Mouse (Mus musculus) liver, embryonic 14.5 days (tissue): ENCODE results near the gene Klhdc7b. TPM values are rescaled to one million over a fixed set of nuclear protein-coding genes. Genes with fewer than 3 reads are reported as not detected.

Experiments
- ATAC-seq: fragments of 200-750 bp; cut with Nextera tagmentation; 2 replicates; pipeline ENCODE4 v1.8.0; 2017; ENCODE audit warnings: moderate number of reproducible peaks, mild to moderate bottlenecking, moderate library complexity; ENCODE audit not compliant: insufficient read depth
- DNase-seq, 3 experiments: peaks; one replicate each; pipeline ENCODE4 v3.0.0-alpha.2; 2012 to 2013; ENCODE audit warnings: low read depth in 3 of 3, low spot score in 3 of 3
- H3K27ac ChIP-seq: fragments of 300-500 bp; sonication (generic); 2 replicates; pipeline ENCODE4 v1.5.1; 2014; ENCODE audit warnings: moderate library complexity, mild to moderate bottlenecking, control low read depth, inconsistent platforms
- H3K27me3 ChIP-seq: fragments of 300-500 bp; sonication (generic); 2 replicates; pipeline ENCODE4 v1.6.1; 2014; ENCODE audit warnings: mild to moderate bottlenecking, low read length, moderate library complexity; ENCODE audit not compliant: control insufficient read depth, insufficient read depth
- H3K36me3 ChIP-seq: fragments of 300-500 bp; sonication (generic); replicated peaks from 2 replicates; pipeline ENCODE4 v1.6.1; 2014; ENCODE audit warnings: low read depth; ENCODE audit not compliant: control insufficient read depth, insufficient read depth
- H3K4me1 ChIP-seq, 2 experiments: fragments of 200-500 bp in 1 of 2; fragments of 300-500 bp in 1 of 2; sonication (generic) in 1 of 2; replicated peaks; 2 replicates each; pipeline ENCODE4 v1.6.1; 2012 to 2014; ENCODE audit warnings: antibody characterized with exemption in 1 of 2, inconsistent platforms in 1 of 2, low read length in 1 of 2; ENCODE audit not compliant: control insufficient read depth in 2 of 2, insufficient read depth in 2 of 2
- H3K4me2 ChIP-seq: fragments of 300-500 bp; sonication (generic); 2 replicates; pipeline ENCODE4 v1.6.1; 2014; ENCODE audit warnings: low read depth, mild to moderate bottlenecking, control low read depth, moderate library complexity
- H3K4me3 ChIP-seq, 2 experiments: fragments of 200-500 bp in 1 of 2; fragments of 300-500 bp in 1 of 2; sonication (generic) in 1 of 2; 2 replicates each; pipeline ENCODE4 v1.5.1; 2012 to 2014; ENCODE audit warnings: low read depth in 2 of 2, low read length in 2 of 2, mild to moderate bottlenecking in 2 of 2, control low read depth in 1 of 2, inconsistent platforms in 1 of 2, moderate library complexity in 1 of 2; ENCODE audit not compliant: insufficient read depth in 1 of 2
- H3K9ac ChIP-seq: fragments of 300-500 bp; sonication (generic); replicated peaks from 2 replicates; pipeline ENCODE4 v1.6.1; 2014; ENCODE audit warnings: mild to moderate bottlenecking, control low read depth, moderate library complexity
- H3K9me3 ChIP-seq: fragments of 300-500 bp; sonication (generic); 2 replicates; pipeline ENCODE4 v1.6.1; 2016; ENCODE audit warnings: low read length, mixed read lengths; ENCODE audit not compliant: control insufficient read depth
- CTCF ChIP-seq: IDR thresholded peaks from 2 replicates; pipeline ENCODE4 v1.5.1; 2016; ENCODE audit warnings: antibody characterized with exemption, low read depth, control low read depth
- EP300 ChIP-seq: IDR thresholded peaks from 2 replicates; pipeline ENCODE4 v1.6.1; 2016; ENCODE audit warnings: antibody characterized with exemption, low read depth
- WGBS: fragments of 180-500 bp; shearing (Covaris S2); extraction: QIAGEN DNeasy Blood & Tissue Kit; methylation state at CpG from one replicate; pipeline ENCODE4 v1.1.7; 2014; ENCODE audit not compliant: insufficient replicate concordance; 5-methylcytosine and 5-hydroxymethylcytosine counted together
- polyA plus RNA-seq, 2 experiments: library from polyadenylated mRNA; depleted of rRNA in 1 of 2; stranded (reverse) in 1 of 2; unstranded in 1 of 2; fragments of >200 nt; fragmentation: Nextera tagmentation in 1 of 2; extraction: Ambion mirVana in 1 of 2; gene quantifications; 2 replicates each; pipeline versions ENCODE4 v1.2.1 to v1.2.3; 2012 to 2014

Gene Klhdc7b
- polyA plus RNA-seq, 2 experiments, result not detected

DNA sequence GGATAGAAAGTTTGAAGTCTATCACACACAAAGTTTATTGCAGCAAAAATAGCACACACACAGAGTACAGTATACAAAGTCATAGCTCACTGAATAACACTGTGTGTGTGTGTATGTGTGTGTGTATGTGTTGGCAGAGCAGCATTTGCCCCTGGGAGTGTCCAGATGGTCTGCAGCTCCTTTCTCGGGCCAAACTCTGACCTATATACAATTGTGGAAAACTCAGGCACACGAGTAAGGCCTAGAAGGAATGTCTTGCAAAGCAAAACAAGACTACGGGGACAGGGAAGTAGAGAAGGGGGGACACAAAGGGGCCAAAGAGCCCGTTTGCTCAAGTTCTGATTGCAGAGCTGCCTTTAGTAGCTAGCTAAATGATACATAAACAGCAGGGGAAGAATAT lies 48.2 kb downstream of the Klhdc7b start:
- Histone ChIP-seq H3K9me3 (no peaks in the 10 kb centered on the region), H3K4me1 (peaks cover 3 to 12% of the 10 kb centered on the region in 2 experiments; a peak in 3 of 4 replicates), H3K4me3 (no peak overlapping the region), H3K27ac (no peak overlapping the region), H3K9ac (no peak overlapping the region), H3K4me2 (no peak overlapping the region), H3K27me3 (no peaks in the 10 kb centered on the region), H3K36me3 (no peaks in the 10 kb centered on the region; the same call in 1 of the 2 replicates)
- no peak for TF ChIP-seq EP300
- TF ChIP-seq CTCF, result no peak
- no peak for ATAC-seq
- no peak for DNase-seq
- WGBS, result 68% methylated on average over 4 of the region's 4 CpGs

GRCm38 (mm10) chr15:89434136-89434535 lies 49.4 kb downstream of the Klhdc7b start:
- Histone ChIP-seq H3K27ac (no peak overlapping the region), H3K4me3 (no peak overlapping the region), H3K27me3 (no peaks in the 10 kb centered on the region), H3K9ac (no peak overlapping the region), H3K4me1 (peaks cover 0 to 8% of the 10 kb centered on the region in 2 experiments; a peak in 2 of 4 replicates), H3K4me2 (no peak overlapping the region), H3K9me3 (no peaks in the 10 kb centered on the region), H3K36me3 (no peaks in the 10 kb centered on the region)
- ATAC-seq (no peak), DNase-seq (no peak)
- 43% methylated on average over 3 of the region's 3 CpGs for WGBS
- TF ChIP-seq EP300 (no peak), CTCF (no peak)

DNA sequence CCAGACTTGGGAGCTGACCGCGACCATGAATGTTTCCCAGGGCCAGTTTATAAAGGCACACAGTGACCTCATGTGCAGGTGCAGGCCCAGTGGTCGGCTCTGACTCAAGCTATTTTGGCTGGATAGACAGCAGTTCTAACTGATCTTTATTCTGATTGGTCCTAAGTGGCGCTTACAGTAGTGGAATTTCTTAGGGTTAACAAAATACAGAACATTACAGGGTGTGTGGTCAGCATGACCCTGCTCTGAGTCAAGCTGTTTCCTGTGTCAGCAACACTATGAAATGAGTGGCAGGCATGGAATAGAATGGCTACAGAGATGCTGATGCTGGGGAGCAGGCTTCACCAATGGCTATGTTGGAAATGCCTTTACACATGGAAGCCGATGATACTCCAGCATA lies 51.2 kb downstream of the Klhdc7b start:
- no peaks in the 10 kb centered on the region for H3K27me3 ChIP-seq
- ATAC-seq (no peak), DNase-seq (no peak)
- H3K4me2 ChIP-seq, result no peak overlapping the region
- TF ChIP-seq EP300 (no peak), CTCF (no peak)
- no peak overlapping the region for H3K9ac ChIP-seq
- 65% methylated on average over 5 of the region's 5 CpGs for WGBS
- H3K4me3 ChIP-seq, result no peak overlapping the region
- peaks cover 0 to 4% of the 10 kb centered on the region in 2 experiments; a peak in 2 of 4 replicates for H3K4me1 ChIP-seq
- no peaks in the 10 kb centered on the region for H3K9me3 ChIP-seq
- no peak overlapping the region for H3K27ac ChIP-seq
- H3K36me3 ChIP-seq, result no peaks in the 10 kb centered on the region

Other genes starting within 250 kb of the Klhdc7b start
- gene Mapk12, start 244.2 kb upstream of the Klhdc7b start, polyA plus RNA-seq (2012; rRNA removed), result 1.7 and 1.8 TPM in 2 replicates
- 1.1 TPM in 2 replicates for gene Mapk12, start 244.2 kb upstream of the Klhdc7b start, polyA plus RNA-seq (2014; fragmentation: Nextera tagmentation; extraction: Ambion mirVana)
- 0.84 TPM in 2 replicates for gene Mapk11, start 235.3 kb upstream of the Klhdc7b start, polyA plus RNA-seq (2012; rRNA removed)
- gene Mapk11, start 235.3 kb upstream of the Klhdc7b start, polyA plus RNA-seq (2014; fragmentation: Nextera tagmentation; extraction: Ambion mirVana), result 0.49 and 0.83 TPM in 2 replicates
- 21.6 and 23.7 TPM in 2 replicates for gene Plxnb2, start 204.1 kb upstream of the Klhdc7b start, polyA plus RNA-seq (2012; rRNA removed)
- gene Plxnb2, start 204.1 kb upstream of the Klhdc7b start, polyA plus RNA-seq (2014; fragmentation: Nextera tagmentation; extraction: Ambion mirVana), result 16.4 and 18.3 TPM in 2 replicates
- gene Dennd6b, start 188.4 kb upstream of the Klhdc7b start, polyA plus RNA-seq (2012; rRNA removed), result 4.5 TPM in 2 replicates
- gene Dennd6b, start 188.4 kb upstream of the Klhdc7b start, polyA plus RNA-seq (2014; fragmentation: Nextera tagmentation; extraction: Ambion mirVana), result 1.6 and 2.4 TPM in 2 replicates
- gene Ppp6r2, start 173.4 kb upstream of the Klhdc7b start, polyA plus RNA-seq (2012; rRNA removed), result 11.6 and 15.3 TPM in 2 replicates
- 17.7 and 19.5 TPM in 2 replicates for gene Ppp6r2, start 173.4 kb upstream of the Klhdc7b start, polyA plus RNA-seq (2014; fragmentation: Nextera tagmentation; extraction: Ambion mirVana)
- 20.8 and 29.3 TPM in 2 replicates for gene Sbf1, start 69.6 kb upstream of the Klhdc7b start, polyA plus RNA-seq (2012; rRNA removed)
- 17.8 and 23.5 TPM in 2 replicates for gene Sbf1, start 69.6 kb upstream of the Klhdc7b start, polyA plus RNA-seq (2014; fragmentation: Nextera tagmentation; extraction: Ambion mirVana)
- 2.5 and 2.7 TPM in 2 replicates for gene Adm2, start 62.2 kb upstream of the Klhdc7b start, polyA plus RNA-seq (2012; rRNA removed)
- 1.2 and 1.6 TPM in 2 replicates for gene Adm2, start 62.2 kb upstream of the Klhdc7b start, polyA plus RNA-seq (2014; fragmentation: Nextera tagmentation; extraction: Ambion mirVana)
- gene Miox, start 50.5 kb upstream of the Klhdc7b start, polyA plus RNA-seq (2012; rRNA removed), result 9.7 and 11.2 TPM in 2 replicates
- 10.2 and 10.8 TPM in 2 replicates for gene Miox, start 50.5 kb upstream of the Klhdc7b start, polyA plus RNA-seq (2014; fragmentation: Nextera tagmentation; extraction: Ambion mirVana)
- 12.3 and 15.1 TPM in 2 replicates for gene Lmf2, start 29.3 kb upstream of the Klhdc7b start, polyA plus RNA-seq (2012; rRNA removed)
- 17.2 and 18.9 TPM in 2 replicates for gene Lmf2, start 29.3 kb upstream of the Klhdc7b start, polyA plus RNA-seq (2014; fragmentation: Nextera tagmentation; extraction: Ambion mirVana)
- gene Ncaph2, start 29.2 kb upstream of the Klhdc7b start, polyA plus RNA-seq (2012; rRNA removed), result 63.8 and 77.0 TPM in 2 replicates
- 104 and 106 TPM in 2 replicates for gene Ncaph2, start 29.2 kb upstream of the Klhdc7b start, polyA plus RNA-seq (2014; fragmentation: Nextera tagmentation; extraction: Ambion mirVana)
- gene Sco2, start 11.1 kb upstream of the Klhdc7b start, polyA plus RNA-seq (2012; rRNA removed), result 9.8 and 10.7 TPM in 2 replicates
- 2.8 and 4.4 TPM in 2 replicates for gene Sco2, start 11.1 kb upstream of the Klhdc7b start, polyA plus RNA-seq (2014; fragmentation: Nextera tagmentation; extraction: Ambion mirVana)
- 0.70 and 0.88 TPM in 2 replicates for gene Tymp, start 7.9 kb upstream of the Klhdc7b start, polyA plus RNA-seq (2012; rRNA removed)
- gene Tymp, start 7.9 kb upstream of the Klhdc7b start, polyA plus RNA-seq (2014; fragmentation: Nextera tagmentation; extraction: Ambion mirVana), result 0.40 and 0.56 TPM in 2 replicates
- 0.76 and 0.89 TPM in 2 replicates for gene Odf3b, start 5.6 kb upstream of the Klhdc7b start, polyA plus RNA-seq (2012; rRNA removed)
- gene Odf3b, start 5.6 kb upstream of the Klhdc7b start, polyA plus RNA-seq (2014; fragmentation: Nextera tagmentation; extraction: Ambion mirVana), result 0.57 and 1.3 TPM in 2 replicates
- gene Syce3, start 25.6 kb downstream of the Klhdc7b start, polyA plus RNA-seq (2012; rRNA removed), result not detected in 2 replicates
- gene Syce3, start 25.6 kb downstream of the Klhdc7b start, polyA plus RNA-seq (2014; fragmentation: Nextera tagmentation; extraction: Ambion mirVana), result not detected in 2 replicates
- 1.5 and 1.9 TPM in 2 replicates for gene Cpt1b, start 40.9 kb downstream of the Klhdc7b start, polyA plus RNA-seq (2012; rRNA removed)
- gene Cpt1b, start 40.9 kb downstream of the Klhdc7b start, polyA plus RNA-seq (2014; fragmentation: Nextera tagmentation; extraction: Ambion mirVana), result 2.1 and 2.2 TPM in 2 replicates
- gene C730034F03Rik, start 44.7 kb downstream of the Klhdc7b start, polyA plus RNA-seq (2012; rRNA removed), result 0.57 and 0.89 TPM in 2 replicates
- gene C730034F03Rik, start 44.7 kb downstream of the Klhdc7b start, polyA plus RNA-seq (2014; fragmentation: Nextera tagmentation; extraction: Ambion mirVana), result 0.56 and 0.69 TPM in 2 replicates
- gene Gm44502, start 44.8 kb downstream of the Klhdc7b start, polyA plus RNA-seq (2012; rRNA removed), result 0.19 and 0.58 TPM in 2 replicates
- 0.14 and 0.34 TPM in 2 replicates for gene Gm44502, start 44.8 kb downstream of the Klhdc7b start, polyA plus RNA-seq (2014; fragmentation: Nextera tagmentation; extraction: Ambion mirVana)
- gene Chkb, start 45.0 kb downstream of the Klhdc7b start, polyA plus RNA-seq (2012; rRNA removed), result 13.7 and 19.3 TPM in 2 replicates
- 18.3 and 20.5 TPM in 2 replicates for gene Chkb, start 45.0 kb downstream of the Klhdc7b start, polyA plus RNA-seq (2014; fragmentation: Nextera tagmentation; extraction: Ambion mirVana)
- gene Mapk8ip2, start 69.0 kb downstream of the Klhdc7b start, polyA plus RNA-seq (2012; rRNA removed), result 0.02 and 0.08 TPM in 2 replicates
- gene Mapk8ip2, start 69.0 kb downstream of the Klhdc7b start, polyA plus RNA-seq (2014; fragmentation: Nextera tagmentation; extraction: Ambion mirVana), result not detected in 2 replicates
- 3.2 and 3.4 TPM in 2 replicates for gene Arsa, start 92.5 kb downstream of the Klhdc7b start, polyA plus RNA-seq (2012; rRNA removed)
- gene Arsa, start 92.5 kb downstream of the Klhdc7b start, polyA plus RNA-seq (2014; fragmentation: Nextera tagmentation; extraction: Ambion mirVana), result 2.7 and 3.1 TPM in 2 replicates
- 2.0 and 2.1 TPM in 2 replicates for gene Shank3, start 114.7 kb downstream of the Klhdc7b start, polyA plus RNA-seq (2012; rRNA removed)
- 0.39 and 0.63 TPM in 2 replicates for gene Shank3, start 114.7 kb downstream of the Klhdc7b start, polyA plus RNA-seq (2014; fragmentation: Nextera tagmentation; extraction: Ambion mirVana)
- 0.04 and 0.05 TPM in 2 replicates for gene Acr, start 183.4 kb downstream of the Klhdc7b start, polyA plus RNA-seq (2012; rRNA removed)
- not detected in 2 replicates for gene Acr, start 183.4 kb downstream of the Klhdc7b start, polyA plus RNA-seq (2014; fragmentation: Nextera tagmentation; extraction: Ambion mirVana)
- gene Rabl2, start 207.0 kb downstream of the Klhdc7b start, polyA plus RNA-seq (2012; rRNA removed), result 5.7 and 6.2 TPM in 2 replicates
- gene Rabl2, start 207.0 kb downstream of the Klhdc7b start, polyA plus RNA-seq (2014; fragmentation: Nextera tagmentation; extraction: Ambion mirVana), result 6.9 and 7.5 TPM in 2 replicates